Mouse (Mus musculus): Measurements from ENCODE around the gene Dgke.
"Not testable (repeated sequence)": the region's sequence is repeated elsewhere in the genome, so short reads cannot be mapped to it uniquely, and the experiment has no call there.

Dgke gene

DNA sequence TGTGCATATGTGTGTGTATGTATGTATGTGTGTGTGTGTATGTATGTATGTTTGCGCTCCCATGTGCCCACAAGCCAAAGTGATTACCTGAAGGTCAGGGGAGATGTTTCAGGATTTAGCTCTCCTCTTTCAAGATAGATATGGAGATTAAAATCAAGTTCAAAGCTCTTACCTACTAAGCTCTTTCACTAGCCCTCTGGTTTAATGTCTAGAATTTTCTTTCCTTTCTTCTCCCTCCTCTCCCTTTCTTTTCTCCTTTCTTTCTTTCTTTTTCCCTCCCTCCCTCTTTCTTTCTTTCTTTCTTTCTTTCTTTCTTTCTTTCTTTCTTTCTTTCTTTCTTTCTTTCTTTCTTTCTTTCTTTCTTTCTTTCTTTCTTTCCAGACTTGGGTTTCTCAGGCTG lies at the start of gene Dgke:
Gene Dgke, minus strand, starts transcription at position 101 of the 400 bp plus-strand sequence.
- DNase-seq (ENCODE audit: low read depth, low spot score): no peak

DNA sequence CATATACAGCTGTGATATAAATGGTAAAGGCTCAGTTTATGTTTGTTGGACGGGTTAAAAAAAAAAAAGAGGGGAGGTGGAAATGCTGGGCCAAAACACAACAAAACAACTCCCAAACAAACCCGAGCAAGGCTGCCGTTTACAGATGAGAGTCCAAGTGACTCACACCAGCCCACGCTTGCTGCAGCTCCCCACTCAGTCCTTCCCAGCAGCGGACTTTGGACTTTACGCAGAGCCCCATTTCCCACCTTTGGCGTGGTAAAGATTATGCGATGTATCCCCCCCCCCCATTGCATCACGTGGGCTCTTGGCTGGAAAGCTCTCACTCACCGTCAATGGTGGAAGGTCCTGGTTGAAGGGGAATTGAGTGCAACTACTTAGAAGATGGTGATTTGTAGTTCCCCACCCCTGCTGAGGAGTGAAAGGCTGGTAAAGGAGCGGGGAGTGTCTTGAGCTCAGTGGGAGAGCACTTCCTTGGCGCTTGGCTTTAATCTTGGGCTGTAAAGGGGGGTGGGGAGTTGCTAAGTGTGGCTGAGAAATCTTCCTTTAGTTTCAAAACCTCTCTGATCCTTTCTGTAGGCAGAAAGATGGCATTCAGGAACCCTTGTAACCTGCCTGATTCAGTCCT lies 40.6 kb upstream of the Dgke start:
- DNase-seq (ENCODE audit: low read depth, low spot score): no peak

GRCm38 (mm10) chr11:89105823-89106222 lies 39.2 kb upstream of the Dgke start:
- no peak for DNase-seq (ENCODE audit: low read depth, low spot score)

- no peak for DNase-seq (ENCODE audit: low read depth, low spot score)
Measured at GRCm38 (mm10) chr11:89105211-89105610, 38.6 kb upstream of the Dgke start.

DNA sequence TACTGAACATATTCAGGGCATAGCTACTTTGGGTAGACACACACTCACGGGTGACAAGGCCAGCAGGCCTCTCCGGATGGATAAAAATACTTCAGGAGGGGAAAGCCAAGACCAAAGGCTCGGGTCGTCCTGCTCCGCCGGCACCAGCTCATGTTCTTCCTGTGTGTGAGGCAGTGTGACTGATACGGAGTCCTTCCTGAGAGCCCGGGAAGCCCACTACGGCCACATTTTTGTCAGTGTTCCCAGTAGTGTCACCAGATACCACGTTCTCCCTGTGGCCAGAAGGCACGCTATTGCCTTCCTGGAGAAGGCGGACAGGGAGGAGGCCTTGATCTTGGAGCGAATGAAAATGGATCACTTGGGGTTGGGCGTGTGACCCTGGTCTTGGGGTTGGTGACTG lies 36.5 kb upstream of the Dgke start:
- no peak for DNase-seq (ENCODE audit: low read depth, low spot score)

DNA sequence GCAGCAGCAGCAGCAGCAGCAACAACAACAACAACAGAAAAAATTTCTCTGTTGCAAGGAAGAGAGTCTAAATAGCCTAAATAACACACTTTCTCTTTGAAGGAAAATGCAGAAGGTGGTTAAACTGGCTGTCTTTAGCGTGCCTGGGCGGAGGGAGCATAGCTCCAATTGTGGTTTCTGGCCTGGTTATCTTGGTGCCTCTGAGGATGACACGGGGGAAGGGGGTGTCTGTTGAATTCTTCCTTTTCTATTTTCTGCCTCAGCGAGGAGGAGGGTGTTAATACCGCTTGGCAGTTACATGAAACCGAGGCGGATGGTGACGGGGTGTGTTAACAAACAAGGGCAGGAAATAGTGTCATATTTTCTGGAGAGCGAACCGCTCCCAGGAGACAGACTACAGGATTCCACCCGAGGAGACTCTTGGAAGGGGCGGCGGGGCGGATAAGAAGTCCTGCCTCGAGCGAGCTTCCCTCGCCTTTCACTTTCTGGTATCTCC lies 34.2 kb upstream of the Dgke start:
- no peak for DNase-seq (ENCODE audit: low read depth, low spot score)

DNA sequence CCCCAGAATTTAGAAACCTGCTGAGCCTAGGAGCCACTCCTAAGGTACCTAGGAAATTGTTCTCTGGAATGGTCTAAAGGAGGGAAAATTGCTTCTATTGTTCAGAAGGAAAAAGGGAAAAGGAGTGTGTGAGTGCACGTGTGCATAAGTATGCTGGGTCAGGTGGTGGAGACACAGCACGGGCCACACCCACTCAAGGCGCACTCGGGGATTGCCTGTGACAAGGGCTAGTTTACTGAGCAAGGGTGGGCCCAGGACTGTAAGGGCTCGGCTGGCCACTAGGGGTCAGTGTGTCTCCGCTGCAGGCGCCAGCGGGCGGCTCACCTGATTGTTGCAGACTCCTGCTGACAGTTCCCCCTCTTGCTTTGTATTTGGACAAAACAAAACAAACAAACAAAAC lies 33.8 kb upstream of the Dgke start:
- peak; percentile 48 for DNase-seq (ENCODE audit: low read depth, low spot score)

DNA sequence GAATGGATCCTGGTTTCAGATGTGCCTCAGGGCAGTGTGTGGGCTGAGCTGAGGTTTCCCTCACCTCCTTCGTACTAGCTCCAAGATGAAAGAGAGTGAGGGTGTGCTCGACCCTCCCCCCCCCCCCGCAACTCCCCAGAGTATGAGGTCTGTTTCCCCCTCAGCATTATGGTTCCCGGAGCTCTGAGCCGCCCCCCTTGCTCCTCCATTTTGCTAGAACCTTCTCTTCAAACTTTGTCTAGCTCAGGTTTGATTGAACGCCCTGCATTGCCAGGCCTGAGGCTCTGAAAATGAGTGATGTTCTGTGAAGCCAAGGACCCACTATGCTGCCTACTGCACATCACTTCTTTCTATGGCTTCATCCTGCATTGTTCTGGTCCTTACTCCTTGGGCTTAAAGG lies 32.3 kb upstream of the Dgke start:
- no peak for DNase-seq (ENCODE audit: low read depth, low spot score)

DNA sequence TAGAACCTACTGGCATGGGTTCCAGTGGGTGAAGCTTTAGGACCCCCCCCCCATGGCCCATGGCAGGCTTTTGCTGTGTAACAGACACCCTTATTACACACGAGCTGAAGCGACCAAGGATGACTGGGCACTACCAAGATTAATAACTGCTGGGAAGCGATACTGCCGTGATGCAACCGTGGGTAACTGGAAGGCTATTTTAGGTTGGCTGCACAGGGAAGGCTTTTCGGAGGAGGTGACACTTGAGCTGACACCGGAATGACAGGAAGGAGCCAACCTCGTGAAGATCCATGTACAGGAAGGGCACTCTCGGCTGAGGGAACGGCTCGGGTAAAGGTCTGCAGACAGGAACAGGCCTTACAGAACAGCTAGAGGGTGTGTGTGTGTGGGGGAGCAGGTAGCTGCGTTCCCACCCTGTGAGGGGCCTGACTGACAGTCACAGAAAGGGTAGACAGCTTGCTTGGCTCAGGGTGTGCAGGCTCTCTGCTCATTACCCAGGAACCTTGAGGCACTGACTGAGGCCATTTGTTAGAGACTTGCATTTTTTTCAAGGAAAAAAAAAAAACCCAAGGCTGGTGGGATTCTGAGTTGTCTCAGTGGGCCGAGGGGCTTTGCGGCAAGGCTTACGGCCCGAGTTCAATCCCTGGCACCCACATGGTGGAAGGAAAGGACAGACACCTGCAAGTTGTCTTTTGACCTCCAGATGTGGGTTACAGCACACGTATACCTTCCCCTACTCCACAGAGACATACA lies 31.6 kb upstream of the Dgke start:
- DNase-seq (ENCODE audit: low read depth, low spot score): no peak

DNA sequence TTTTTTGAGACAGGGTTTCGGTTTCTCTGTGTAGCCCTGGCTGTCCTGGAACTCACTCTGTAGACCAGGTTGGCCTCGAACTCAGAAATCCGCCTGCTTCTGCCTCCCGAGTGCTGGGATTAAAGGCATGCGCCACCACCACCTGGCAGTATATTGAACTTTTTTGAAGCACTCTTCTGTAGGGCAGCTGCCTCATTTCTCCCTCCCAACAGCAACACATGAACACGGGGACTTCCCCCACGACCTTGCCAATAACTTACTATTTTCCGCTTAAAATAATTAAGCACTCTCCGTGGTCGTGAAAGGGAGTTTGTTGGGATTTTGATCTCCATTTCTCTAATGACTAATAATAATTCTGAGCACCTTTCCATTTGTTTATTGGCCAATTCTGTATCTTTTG lies 30.6 kb upstream of the Dgke start:
- not testable (repeated sequence) for DNase-seq (ENCODE audit: low read depth, low spot score)

GRCm38 (mm10) chr11:89095306-89095705 lies 28.7 kb upstream of the Dgke start:
- no peak for DNase-seq (ENCODE audit: low read depth, low spot score)

- DNase-seq (ENCODE audit: low read depth, low spot score): no peak
Measured at GRCm38 (mm10) chr11:89092714-89093113, 26.1 kb upstream of the Dgke start.

- not testable (repeated sequence) for DNase-seq (ENCODE audit: low read depth, low spot score)
Measured at GRCm38 (mm10) chr11:89090359-89090758, 23.7 kb upstream of the Dgke start.

- DNase-seq (ENCODE audit: low read depth, low spot score): no peak
Measured at GRCm38 (mm10) chr11:89088754-89089153, 22.1 kb upstream of the Dgke start.

GRCm38 (mm10) chr11:89086208-89086809 lies 19.7 kb upstream of the Dgke start:
- no peak for DNase-seq (ENCODE audit: low read depth, low spot score)

DNA sequence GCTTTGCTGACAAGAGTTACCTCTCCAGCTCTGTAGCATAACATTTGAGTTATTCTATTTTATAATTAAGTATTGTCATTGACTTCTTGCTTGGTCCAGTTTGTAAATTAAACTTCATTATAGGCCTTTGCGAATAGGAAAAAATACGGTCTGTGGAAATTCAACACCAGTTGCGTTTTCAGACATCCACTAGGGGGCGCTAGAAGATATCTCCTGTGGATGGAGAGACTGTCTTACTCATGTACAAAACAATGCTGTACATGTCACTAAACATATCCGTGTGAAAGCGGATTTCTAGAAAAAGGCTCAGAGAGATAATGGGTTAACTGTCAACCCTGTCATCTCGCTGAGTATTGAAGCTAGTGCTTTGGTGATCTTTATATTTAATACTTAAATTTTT lies 18.0 kb upstream of the Dgke start:
- DNase-seq (ENCODE audit: low read depth, low spot score): peak; percentile 27

- DNase-seq (ENCODE audit: low read depth, low spot score): not testable (repeated sequence)
Measured at GRCm38 (mm10) chr11:89082691-89083090, 16.0 kb upstream of the Dgke start.

- DNase-seq (ENCODE audit: low read depth, low spot score): not testable (repeated sequence)
Measured at GRCm38 (mm10) chr11:89081906-89082305, 15.3 kb upstream of the Dgke start.

GRCm38 (mm10) chr11:89078996-89079680 lies 12.5 kb upstream of the Dgke start:
- no peak for DNase-seq (ENCODE audit: low read depth, low spot score)

- DNase-seq (ENCODE audit: low read depth, low spot score): no peak
Measured at GRCm38 (mm10) chr11:89078305-89078704, 11.7 kb upstream of the Dgke start.

DNA sequence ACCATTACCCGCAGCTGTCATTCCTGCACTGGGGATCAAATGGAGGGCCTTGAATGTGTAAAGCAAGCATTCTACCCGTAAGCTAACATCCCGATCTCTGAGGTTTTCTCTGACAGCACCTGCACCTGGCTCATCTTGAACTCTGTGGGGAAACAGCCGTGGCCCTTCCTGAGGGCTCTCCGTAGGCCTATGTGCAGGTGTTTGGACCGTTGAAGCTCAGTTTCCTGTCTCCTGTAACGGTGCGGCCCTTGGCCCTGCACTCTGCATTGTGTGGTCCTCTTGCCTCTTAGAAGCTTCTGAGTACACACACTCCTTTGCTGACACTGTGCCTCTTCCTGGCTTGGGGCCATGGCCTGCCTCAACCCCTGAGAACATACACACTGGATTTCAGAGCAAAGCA lies 11.0 kb upstream of the Dgke start:
- no peak for DNase-seq (ENCODE audit: low read depth, low spot score)

- no peak for DNase-seq (ENCODE audit: low read depth, low spot score)
Measured at GRCm38 (mm10) chr11:89076370-89076821, 9.7 kb upstream of the Dgke start.
